Mouse (Mus musculus): ENCODE data around the gene Rnf182.

GRCm38 (mm10) chr13:43715466-43715865 is 100.0 kb downstream of the Rnf182 start:
- TF ChIP-seq POLR2A (IDR thresholded peaks at IDR 0.05; ENCODE audit: borderline replicate concordance, low read depth, low read length) (no peak), CTCF (IDR thresholded peaks at IDR 0.05; ENCODE audit: low read depth, low read length) (no peak)
